ENCODE assay signal across 20 mouse cellular contexts in the genomic region with DNA sequence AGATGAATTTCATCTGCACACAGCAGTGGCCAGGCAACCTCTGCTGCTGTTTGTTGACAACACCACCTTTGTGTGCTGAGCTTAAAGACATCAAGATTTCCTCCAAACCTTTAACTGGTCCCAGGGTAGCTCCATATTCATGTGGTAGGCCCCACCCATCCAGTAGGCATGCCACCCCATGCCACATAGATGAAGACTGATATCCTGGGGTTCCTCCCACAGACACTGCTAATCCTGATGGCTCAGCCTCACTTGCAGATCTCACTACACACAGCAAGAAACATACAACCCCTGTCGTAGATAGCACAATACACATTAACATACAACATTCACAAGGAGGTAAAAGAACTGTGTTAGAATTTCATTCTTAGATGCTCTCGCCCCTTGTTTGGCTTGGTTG.
"Had no signal": no experiment of that assay in that cellular context is flagged by ENCODE, and none has a peak within 500 bp of the region (broad histone marks: within the 10 kb centered on the region; RNA-seq: fewer than 3 reads in every experiment).

No protein-coding gene starts in this region.

- H3K9me3 ChIP-seq: hindbrain, embryonic 13.5 days; hindbrain, embryonic 15.5 days; limb, embryonic 10.5 days had no signal

- H3K36me3 ChIP-seq: hindbrain, embryonic 15.5 days had no signal

- H3K9ac ChIP-seq: forebrain, postnatal 0 days; heart, embryonic 12.5 days; hindbrain, embryonic 13.5 days; hindbrain, embryonic 15.5 days; limb, embryonic 12.5 days had no signal

- H3K4me1 ChIP-seq: hindbrain, embryonic 15.5 days had no signal

- ATAC-seq: forebrain, postnatal 0 days; hindbrain, postnatal 0 days; intestine, postnatal 0 days had no signal

- H3K4me2 ChIP-seq: heart, embryonic 12.5 days; hindbrain, embryonic 13.5 days; hindbrain, embryonic 15.5 days; limb, embryonic 12.5 days had no signal

- H3K4me3 ChIP-seq: heart, embryonic 10.5 days; heart, embryonic 12.5 days; hindbrain, embryonic 13.5 days; hindbrain, embryonic 15.5 days; layer of hippocampus, adult 2 months; left cerebral cortex, adult 2 months; limb, embryonic 10.5 days; limb, embryonic 12.5 days had no signal

- DNase-seq: forebrain, postnatal 0 days; gastrocnemius, postnatal 14 days; gastrocnemius, postnatal 36 days; heart, adult 18-20 months; heart, postnatal 10 days; kidney, adult 18-20 months; kidney, adult 8-10 months; kidney, postnatal 10 days; kidney, postnatal 25 days; kidney, postnatal 4 days had no signal

- H3K27me3 ChIP-seq: heart, embryonic 12.5 days; hindbrain, embryonic 13.5 days; hindbrain, embryonic 15.5 days; limb, embryonic 12.5 days had no signal

- H3K27ac ChIP-seq: heart, embryonic 10.5 days; hindbrain, embryonic 13.5 days; hindbrain, embryonic 15.5 days; hindbrain, postnatal 0 days; layer of hippocampus, adult 2 months; left cerebral cortex, adult 2 months; limb, embryonic 10.5 days; limb, embryonic 12.5 days had no signal
